Mouse (Mus musculus) hindbrain, embryonic 13.5 days (tissue): ENCODE measurements around the gene Pard3. TPM values are rescaled to one million over a fixed set of nuclear protein-coding genes. Genes with fewer than 3 reads are reported as not detected.

ENCODE experiments used
- ATAC-seq: fragments of 200-750 bp; cut with Nextera tagmentation; 2 replicates; pipeline ENCODE4 v1.8.0; 2017; ENCODE audit warnings: moderate TSS enrichment; ENCODE audit not compliant: low FRiP score
- H3K27ac ChIP-seq: fragments of 300-500 bp; sonication (generic); 2 replicates; pipeline ENCODE4 v1.5.1; 2015; ENCODE audit warnings: inconsistent platforms, mild to moderate bottlenecking, moderate library complexity
- H3K27me3 ChIP-seq: fragments of 300-500 bp; sonication (generic); 2 replicates; pipeline ENCODE4 v1.6.1; 2015; ENCODE audit warnings: mild to moderate bottlenecking, inconsistent platforms
- H3K36me3 ChIP-seq: fragments of 300-500 bp; sonication (generic); 2 replicates; pipeline ENCODE4 v1.6.1; 2015; ENCODE audit warnings: mild to moderate bottlenecking, inconsistent platforms
- H3K4me1 ChIP-seq: fragments of 300-500 bp; sonication (generic); replicated peaks from 2 replicates; pipeline ENCODE4 v1.6.1; 2015; ENCODE audit warnings: inconsistent platforms
- H3K4me2 ChIP-seq: fragments of 300-500 bp; sonication (generic); 2 replicates; pipeline ENCODE4 v1.6.1; 2015; ENCODE audit warnings: inconsistent platforms, mild to moderate bottlenecking, moderate library complexity
- H3K4me3 ChIP-seq: fragments of 300-500 bp; sonication (generic); 2 replicates; pipeline ENCODE4 v1.5.1; 2015; ENCODE audit warnings: mild to moderate bottlenecking, inconsistent platforms
- H3K9ac ChIP-seq: fragments of 300-500 bp; sonication (generic); 2 replicates; pipeline ENCODE4 v1.6.1; 2015; ENCODE audit warnings: mild to moderate bottlenecking, inconsistent platforms
- H3K9me3 ChIP-seq: fragments of 300-500 bp; sonication (generic); 2 replicates; pipeline ENCODE4 v1.6.1; 2016; ENCODE audit warnings: inconsistent platforms
- WGBS: fragments of 180-500 bp; shearing (Covaris S2); methylation state at CpG from one replicate; pipeline ENCODE4 v1.1.7; 2015; 5-methylcytosine and 5-hydroxymethylcytosine counted together
- polyA plus RNA-seq: library from polyadenylated mRNA; unstranded; fragments of >200 nt; fragmentation: Nextera tagmentation; extraction: Ambion mirVana; gene quantifications from 2 replicates; pipeline ENCODE4 v1.2.1, GENCODE M21; 2015

The Pard3 gene
- polyA plus RNA-seq, 1 experiment from 2014 or later, result 22.5 TPM

DNA sequence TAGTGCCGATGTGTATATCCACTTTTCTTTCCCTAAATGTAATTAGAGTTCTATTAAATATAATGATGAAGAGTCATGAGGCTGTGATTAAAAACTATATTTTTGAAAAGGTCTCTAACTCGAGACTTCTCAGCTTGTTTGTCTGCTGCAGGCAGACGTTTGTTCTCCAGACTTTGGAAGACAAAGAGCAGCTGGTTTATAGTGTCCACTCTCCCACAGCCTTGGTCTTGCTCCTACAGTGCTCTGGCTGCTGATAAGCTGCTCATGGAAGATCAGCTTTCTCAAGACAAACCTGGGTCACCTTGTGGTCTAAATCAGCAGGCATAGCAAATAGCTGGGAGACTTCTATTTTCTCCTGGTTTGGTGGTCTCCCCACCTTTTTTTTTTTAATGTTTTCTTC lies 198.7 kb downstream of the Pard3 start:
- no peak for ATAC-seq
- Histone ChIP-seq H3K9ac (no peak overlapping the region), H3K27ac (peak overlapping the region; percentile 32; the same call in 1 of the 2 replicates), H3K9me3 (peaks cover 5% of the 10 kb centered on the region; the same call in 1 of the 2 replicates), H3K4me1 (peaks cover 29% of the 10 kb centered on the region), H3K4me2 (no peak overlapping the region), H3K27me3 (no peaks in the 10 kb centered on the region), H3K36me3 (no peaks in the 10 kb centered on the region), H3K4me3 (no peak overlapping the region)
- 53% methylated on average over 3 of the region's 3 CpGs for WGBS

GRCm38 (mm10) chr8:127262926-127263325 lies 199.2 kb downstream of the Pard3 start:
- H3K4me2 ChIP-seq, result no peak overlapping the region
- peaks cover 30% of the 10 kb centered on the region for H3K4me1 ChIP-seq
- WGBS, result 85% methylated on average over 4 of the region's 4 CpGs
- ATAC-seq, result no peak
- peaks cover 5% of the 10 kb centered on the region; the same call in 1 of the 2 replicates for H3K9me3 ChIP-seq
- H3K9ac ChIP-seq, result no peak overlapping the region
- H3K27me3 ChIP-seq, result no peaks in the 10 kb centered on the region
- 0 out of 2 replicates have a peak overlapping the region, but pooled peaks have one; percentile 32 for H3K27ac ChIP-seq
- H3K36me3 ChIP-seq, result no peaks in the 10 kb centered on the region
- no peak overlapping the region for H3K4me3 ChIP-seq

GRCm38 (mm10) chr8:127263457-127263856 lies 199.8 kb downstream of the Pard3 start:
- Histone ChIP-seq H3K9ac (no peak overlapping the region), H3K4me1 (peaks cover 31% of the 10 kb centered on the region), H3K9me3 (peaks cover 5% of the 10 kb centered on the region; the same call in 1 of the 2 replicates), H3K27ac (no peak overlapping the region), H3K4me3 (no peak overlapping the region), H3K27me3 (no peaks in the 10 kb centered on the region), H3K36me3 (no peaks in the 10 kb centered on the region), H3K4me2 (no peak overlapping the region)
- ATAC-seq, result no peak
- WGBS, result 44% methylated on average over 5 of the region's 5 CpGs

GRCm38 (mm10) chr8:127264691-127265470 lies 201.2 kb downstream of the Pard3 start:
- ATAC-seq, result no peak
- no peak overlapping the region for H3K9ac ChIP-seq
- H3K9me3 ChIP-seq, result peaks cover 5% of the 10 kb centered on the region; the same call in 1 of the 2 replicates
- no peak overlapping the region for H3K4me2 ChIP-seq
- H3K27ac ChIP-seq, result no peak overlapping the region
- WGBS, result 90% methylated on average over 8 of the region's 8 CpGs
- H3K27me3 ChIP-seq, result no peaks in the 10 kb centered on the region
- no peak overlapping the region for H3K4me3 ChIP-seq
- H3K36me3 ChIP-seq, result no peaks in the 10 kb centered on the region
- H3K4me1 ChIP-seq, result peaks cover 33% of the 10 kb centered on the region

DNA sequence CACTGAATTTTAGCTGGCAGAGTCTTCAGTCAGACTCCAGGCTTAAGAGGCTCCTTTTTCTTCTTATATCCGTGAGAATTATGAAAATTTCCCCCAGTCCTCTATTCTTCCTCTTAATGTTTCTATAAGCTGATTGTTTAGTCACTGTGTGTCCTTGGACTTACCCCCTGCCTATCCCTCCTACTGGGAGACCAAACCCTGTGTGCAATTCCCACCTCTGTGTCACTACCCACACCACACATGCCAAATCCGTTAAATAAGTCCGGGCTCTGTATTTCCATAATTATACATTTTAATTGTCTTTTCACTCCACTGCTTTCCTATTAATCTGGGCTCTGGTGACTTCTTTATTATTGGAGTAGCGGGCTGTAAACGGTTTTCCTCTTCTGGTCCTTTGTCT lies 203.1 kb downstream of the Pard3 start:
- Histone ChIP-seq H3K27ac (peak overlapping the region; percentile 55), H3K36me3 (no peaks in the 10 kb centered on the region), H3K4me3 (no peak overlapping the region), H3K4me1 (peaks cover 33% of the 10 kb centered on the region), H3K9me3 (no peaks in the 10 kb centered on the region), H3K9ac (no peak overlapping the region), H3K4me2 (no peak overlapping the region), H3K27me3 (no peaks in the 10 kb centered on the region)
- WGBS, result 23% methylated on average over 5 of the region's 5 CpGs
- no peak for ATAC-seq

GRCm38 (mm10) chr8:127268239-127269024 lies 204.7 kb downstream of the Pard3 start:
- no peaks in the 10 kb centered on the region for H3K27me3 ChIP-seq
- H3K4me3 ChIP-seq, result no peak overlapping the region
- ATAC-seq, result peak; percentile 71
- 23% methylated on average over 12 of the region's 12 CpGs for WGBS
- no peak overlapping the region for H3K4me2 ChIP-seq
- H3K9me3 ChIP-seq, result no peaks in the 10 kb centered on the region
- H3K9ac ChIP-seq, result no peak overlapping the region
- H3K36me3 ChIP-seq, result no peaks in the 10 kb centered on the region
- H3K4me1 ChIP-seq, result peaks cover 27% of the 10 kb centered on the region
- peak overlapping the region; percentile 4 for H3K27ac ChIP-seq

DNA sequence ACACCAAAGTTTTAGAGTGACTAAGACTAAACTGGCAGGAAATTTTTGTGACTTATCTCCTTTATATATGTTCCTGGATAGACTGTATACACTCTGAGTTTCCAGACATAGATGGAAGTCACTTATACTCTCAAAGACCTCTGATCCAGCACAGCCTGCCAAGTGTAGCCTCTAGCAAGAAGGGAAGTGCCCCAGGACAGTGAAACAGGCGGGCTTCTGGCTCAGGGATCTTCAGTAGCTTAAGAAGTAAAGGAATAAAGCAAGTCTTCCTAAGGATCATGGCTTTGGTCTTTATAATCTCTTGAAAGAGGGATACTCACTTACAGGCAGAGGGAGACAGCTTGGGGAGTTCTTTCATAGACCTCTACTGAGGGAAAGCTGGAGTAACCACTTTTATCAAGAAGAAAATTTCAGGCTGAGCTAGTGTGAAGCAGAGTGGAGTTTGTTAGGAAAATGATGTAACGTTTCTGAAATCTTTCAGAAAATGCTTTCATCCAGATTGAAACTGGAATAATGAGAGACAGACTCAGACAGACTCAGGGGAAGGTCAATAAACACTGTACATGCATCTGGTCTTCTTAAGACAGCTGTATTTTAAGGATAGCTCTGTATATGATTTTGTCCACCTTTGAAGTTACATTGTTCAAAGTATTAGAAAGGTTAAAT lies 205.5 kb downstream of the Pard3 start:
- no peaks in the 10 kb centered on the region for H3K36me3 ChIP-seq
- H3K4me1 ChIP-seq, result peaks cover 26% of the 10 kb centered on the region
- no peak overlapping the region for H3K9ac ChIP-seq
- no peak overlapping the region for H3K27ac ChIP-seq
- no peak for ATAC-seq
- H3K27me3 ChIP-seq, result no peaks in the 10 kb centered on the region
- no peak overlapping the region for H3K4me2 ChIP-seq
- no peaks in the 10 kb centered on the region for H3K9me3 ChIP-seq
- H3K4me3 ChIP-seq, result no peak overlapping the region
- 76% methylated on average over 2 of the region's 2 CpGs for WGBS

DNA sequence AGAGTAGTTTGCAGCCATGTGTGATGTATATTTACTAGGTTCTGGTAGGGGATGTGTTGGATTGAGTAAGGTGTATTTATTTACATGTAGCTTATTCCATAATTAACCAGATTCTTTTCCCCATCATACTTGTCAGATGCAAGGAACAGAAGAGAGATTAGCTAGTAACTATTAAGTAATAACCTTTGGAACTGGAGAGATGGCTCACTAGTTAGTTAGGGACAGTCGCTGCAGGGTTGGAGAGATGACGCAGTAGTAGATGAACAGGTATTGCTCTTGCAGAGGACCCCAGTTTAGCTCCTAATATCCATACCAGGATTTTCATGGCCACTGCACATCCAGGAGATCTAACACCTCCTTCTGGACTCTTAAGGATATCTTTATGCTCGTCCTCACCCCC lies 207.5 kb downstream of the Pard3 start:
- no peak overlapping the region for H3K9ac ChIP-seq
- peaks cover 26% of the 10 kb centered on the region for H3K4me1 ChIP-seq
- ATAC-seq, result no peak
- no peak overlapping the region for H3K4me2 ChIP-seq
- no peak overlapping the region for H3K27ac ChIP-seq
- WGBS, result 99% methylated on average over 3 of the region's 3 CpGs
- no peaks in the 10 kb centered on the region for H3K36me3 ChIP-seq
- H3K4me3 ChIP-seq, result no peak overlapping the region
- H3K27me3 ChIP-seq, result no peaks in the 10 kb centered on the region
- no peaks in the 10 kb centered on the region for H3K9me3 ChIP-seq

DNA sequence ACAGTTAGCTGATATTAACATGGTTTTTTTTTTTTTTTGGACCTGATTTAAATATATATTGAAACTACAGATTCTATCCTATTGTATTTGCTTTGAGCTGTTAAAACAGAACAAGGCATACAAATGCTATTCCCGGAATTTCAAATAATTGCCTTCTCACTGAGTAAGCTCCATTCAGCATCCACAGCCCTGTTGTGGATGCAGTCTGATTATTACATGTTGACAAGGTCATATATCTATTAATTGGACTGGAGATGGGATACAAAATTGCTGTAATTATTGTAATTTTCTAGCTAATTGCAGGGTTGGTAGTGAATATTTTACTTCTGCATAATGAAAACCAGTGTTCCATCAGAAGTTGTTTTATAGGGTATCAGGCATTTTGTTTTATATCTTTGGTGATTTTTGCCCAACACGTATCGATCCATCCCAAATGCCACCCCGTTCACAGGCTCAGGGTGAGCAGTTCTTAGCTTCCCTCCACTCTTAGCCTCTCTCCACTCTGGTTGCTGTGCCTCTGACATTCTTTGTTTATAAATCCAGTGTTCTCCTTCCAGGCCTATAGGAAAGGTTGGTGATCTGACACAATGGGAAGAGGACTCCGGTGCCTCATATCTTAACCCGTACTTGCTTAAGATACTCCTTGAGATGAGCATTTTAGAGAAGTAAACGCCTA lies 216.7 kb downstream of the Pard3 start:
- WGBS, result 82% methylated on average over 7 of the region's 7 CpGs
- ATAC-seq, result no peak
- Histone ChIP-seq H3K27ac (peak overlapping the region; percentile 70), H3K27me3 (no peaks in the 10 kb centered on the region), H3K4me1 (peaks cover 23% of the 10 kb centered on the region), H3K9ac (no peak overlapping the region), H3K4me3 (no peak overlapping the region), H3K9me3 (no peaks in the 10 kb centered on the region), H3K4me2 (no peak overlapping the region), H3K36me3 (no peaks in the 10 kb centered on the region)

DNA sequence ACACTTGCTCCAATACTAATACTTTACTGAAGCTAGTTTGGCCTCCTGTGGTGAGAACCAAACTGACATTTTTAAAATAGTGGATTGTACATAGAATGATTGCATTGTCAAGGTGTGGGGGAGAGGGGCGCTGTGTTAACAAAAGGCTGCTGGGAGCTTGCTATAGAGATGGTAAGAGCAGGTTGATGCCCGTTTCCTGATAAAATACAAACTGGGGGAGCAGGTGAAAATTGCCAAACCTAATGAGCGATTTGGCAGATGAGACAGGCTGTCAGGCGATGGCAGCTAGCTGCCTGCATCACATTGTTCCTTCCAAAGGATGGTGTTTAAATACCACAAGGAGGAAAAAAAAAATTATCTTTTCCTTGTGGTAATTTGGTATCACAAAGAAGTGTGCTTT lies 217.3 kb downstream of the Pard3 start:
- H3K4me2 ChIP-seq, result no peak overlapping the region
- H3K36me3 ChIP-seq, result no peaks in the 10 kb centered on the region
- H3K27ac ChIP-seq, result peak overlapping the region; percentile 70
- peaks cover 23% of the 10 kb centered on the region for H3K4me1 ChIP-seq
- H3K9ac ChIP-seq, result no peak overlapping the region
- H3K27me3 ChIP-seq, result no peaks in the 10 kb centered on the region
- ATAC-seq, result 0 out of 2 replicates have a peak, but pooled peaks have one; percentile 24
- no peak overlapping the region for H3K4me3 ChIP-seq
- H3K9me3 ChIP-seq, result no peaks in the 10 kb centered on the region
- WGBS, result 43% methylated on average over 4 of the region's 4 CpGs

DNA sequence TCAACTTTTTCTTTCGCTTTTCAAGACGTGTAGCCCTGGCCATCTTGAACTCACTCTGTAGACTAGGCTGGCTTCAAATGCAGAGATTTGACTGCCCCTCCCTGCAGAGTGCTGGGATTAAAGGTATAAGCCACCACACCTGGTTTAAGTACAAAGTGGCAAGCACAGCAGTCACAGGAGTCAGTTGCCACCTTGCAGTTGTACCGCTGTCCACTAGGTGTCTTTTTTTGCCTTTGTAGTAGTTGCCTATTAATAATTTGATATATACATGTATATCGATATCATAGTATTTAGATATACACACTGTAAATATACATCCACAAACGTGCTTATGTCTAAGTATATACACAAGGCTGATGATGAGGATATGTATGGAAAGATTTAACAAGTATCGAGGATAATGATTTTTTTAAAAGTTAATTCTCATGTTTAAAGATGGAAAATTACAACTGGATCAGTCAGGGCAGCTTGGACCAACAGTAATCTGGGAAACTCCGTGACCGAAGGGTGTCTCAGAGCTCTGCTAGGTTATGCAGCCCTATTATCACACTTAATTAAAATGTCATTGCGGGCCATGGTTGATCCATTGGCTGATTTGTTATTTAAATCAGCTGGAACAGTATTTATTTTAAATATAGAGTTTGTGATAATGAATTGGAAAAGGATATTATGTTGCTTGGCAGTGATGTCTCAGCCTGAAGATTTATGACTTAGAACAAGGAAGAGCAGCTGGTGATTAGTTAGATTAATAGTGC lies 220.9 kb downstream of the Pard3 start:
- no peaks in the 10 kb centered on the region for H3K27me3 ChIP-seq
- H3K4me3 ChIP-seq, result no peak overlapping the region
- no peak overlapping the region for H3K9ac ChIP-seq
- 0 out of 2 replicates have a peak overlapping the region, but pooled peaks have one; percentile 35 for H3K27ac ChIP-seq
- 72% methylated on average over 9 of the region's 9 CpGs for WGBS
- peaks cover 23% of the 10 kb centered on the region for H3K4me1 ChIP-seq
- no peaks in the 10 kb centered on the region for H3K9me3 ChIP-seq
- H3K4me2 ChIP-seq, result no peak overlapping the region
- no peak for ATAC-seq
- no peaks in the 10 kb centered on the region for H3K36me3 ChIP-seq
